Mouse (Mus musculus) myocyte (in vitro differentiated cells): ENCODE measurements around the gene Ubap2.

Experiments
- CEBPB ChIP-seq: IDR thresholded peaks from 2 replicates; pipeline ENCODE4 v1.6.1; 2011; ENCODE audit warnings: mild to moderate bottlenecking, moderate library complexity; ENCODE audit not compliant: poor library complexity, insufficient read depth, severe bottlenecking
- E2F4 ChIP-seq: IDR thresholded peaks from one replicate; pipeline ENCODE4 v1.6.1; 2011; ENCODE audit warnings: mild to moderate bottlenecking, control low read depth, moderate library complexity; ENCODE audit not compliant: insufficient read depth
- MAX ChIP-seq: IDR thresholded peaks from one replicate; pipeline ENCODE4 v1.6.1; 2011; ENCODE audit warnings: low read depth, mild to moderate bottlenecking, control low read depth
- MYOD1 ChIP-seq, 3 experiments: IDR thresholded peaks; one replicate each; pipeline ENCODE4 v1.6.1; 2011; ENCODE audit warnings: control low read depth in 2 of 3, low read depth in 2 of 3, mild to moderate bottlenecking in 2 of 3, moderate library complexity in 1 of 3; ENCODE audit not compliant: insufficient read length in 2 of 3, control insufficient read depth in 1 of 3
- MYOG ChIP-seq, 3 experiments: IDR thresholded peaks; one replicate each; pipeline ENCODE4 v1.6.1; 2011; ENCODE audit warnings: control low read depth in 2 of 3, low read depth in 2 of 3, mild to moderate bottlenecking in 2 of 3; ENCODE audit not compliant: insufficient read length in 2 of 3, control insufficient read depth in 1 of 3, insufficient read depth in 1 of 3
- POLR2A ChIP-seq: IDR thresholded peaks from one replicate; pipeline ENCODE4 v1.6.1; 2011; ENCODE audit warnings: low read depth, mild to moderate bottlenecking, control low read depth, moderate library complexity; ENCODE audit not compliant: insufficient read length
- POLR2AphosphoS2 ChIP-seq: IDR thresholded peaks from one replicate; pipeline ENCODE4 v1.6.1; 2011; ENCODE audit warnings: low read depth, control low read depth; ENCODE audit not compliant: insufficient read length
- REST ChIP-seq: IDR thresholded peaks from one replicate; pipeline ENCODE4 v1.6.1; 2011; ENCODE audit warnings: mild to moderate bottlenecking, control low read depth, moderate library complexity; ENCODE audit not compliant: insufficient read depth, insufficient read length
- SRF ChIP-seq: IDR thresholded peaks from one replicate; pipeline ENCODE4 v1.6.1; 2011; ENCODE audit warnings: low read depth; ENCODE audit not compliant: control insufficient read depth, insufficient read length
- TCF12 ChIP-seq: IDR thresholded peaks from one replicate; pipeline ENCODE4 v1.6.1; 2011; ENCODE audit warnings: mild to moderate bottlenecking, control low read depth; ENCODE audit not compliant: poor library complexity, insufficient read depth, severe bottlenecking
- TCF3 ChIP-seq: IDR thresholded peaks from one replicate; pipeline ENCODE4 v1.6.1; 2011; ENCODE audit warnings: low read depth, control low read depth; ENCODE audit not compliant: insufficient read length
- USF1 ChIP-seq: IDR thresholded peaks from one replicate; pipeline ENCODE4 v1.6.1; 2011; ENCODE audit warnings: low read depth, mild to moderate bottlenecking, control low read depth, moderate library complexity

GRCm38 (mm10) chr4:41275927-41276326 is 983 bp upstream of the Ubap2 start:
- no peak for TF ChIP-seq POLR2A
- no peak for TF ChIP-seq MAX
- no peak for TF ChIP-seq USF1
- TF ChIP-seq MYOD1 (IDR thresholded peaks at IDR 0.05; ENCODE audit: control insufficient read depth in 1 of 3, insufficient read length in 2 of 3, low read depth in 2 of 3): no peak
- TF ChIP-seq TCF3: no peak
- TF ChIP-seq TCF12: no peak
- no peak for TF ChIP-seq CEBPB
- TF ChIP-seq E2F4: no peak
- no peak for TF ChIP-seq MYOG (IDR thresholded peaks at IDR 0.05; ENCODE audit: control insufficient read depth in 1 of 3, insufficient read depth in 1 of 3, insufficient read length in 2 of 3, low read depth in 2 of 3)
- TF ChIP-seq POLR2AphosphoS2: no peak
- no peak for TF ChIP-seq SRF
- TF ChIP-seq REST: no peak
